Mouse (Mus musculus): ENCODE data around the gene Grwd1. TPM values are rescaled to one million over a fixed set of nuclear protein-coding genes. Genes with fewer than 3 reads are reported as not detected.
"Not testable (repeated sequence)": the region's sequence is repeated elsewhere in the genome, so short reads cannot be mapped to it uniquely, and the experiment has no call there.

Grwd1 gene
- 84.8 and 88.2 TPM in 2 replicates for polyA plus RNA-seq (2014; fragmentation: Nextera tagmentation; extraction: Ambion mirVana)

DNA sequence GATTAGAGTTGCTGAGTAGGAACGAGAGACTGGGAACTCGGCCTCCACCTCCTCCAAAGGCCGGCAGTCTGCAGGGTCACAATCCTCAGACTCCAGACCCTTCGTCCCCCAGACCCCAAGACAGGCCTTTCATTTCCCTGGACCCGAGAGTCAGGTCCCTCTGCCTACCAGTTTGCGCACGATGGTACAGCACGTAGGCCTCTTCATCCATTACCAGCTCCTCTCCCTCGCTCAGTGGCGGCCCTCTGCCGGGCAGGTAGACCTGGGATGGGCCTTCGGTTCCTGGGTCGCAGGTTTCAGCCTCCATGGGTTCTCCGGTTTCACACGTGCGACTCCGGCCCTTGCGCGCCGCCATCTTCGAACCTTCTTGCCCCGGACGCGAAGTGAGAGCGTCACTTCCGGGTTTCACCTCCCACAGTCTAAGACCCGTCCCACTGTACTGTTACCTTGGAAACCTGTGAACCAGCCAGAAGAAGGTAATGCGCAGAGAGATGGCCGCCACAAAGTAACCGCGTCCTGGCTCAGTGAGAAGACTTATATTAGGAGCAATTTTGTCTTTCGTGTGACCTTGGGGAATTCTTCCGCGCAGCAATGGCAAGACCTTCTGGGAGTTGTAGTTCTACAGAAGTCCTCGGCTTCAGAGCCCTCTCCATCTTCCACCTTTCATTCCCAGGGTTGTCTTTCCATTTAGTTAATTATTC, at the start of gene Grwd1:
Gene Grwd1 (minus strand): TSS at position 518 of the 701 bp plus-strand sequence.
- Histone ChIP-seq H3K36me3 (ENCODE audit: control insufficient read depth, insufficient read depth, low read length) (peaks cover 18% of the 10 kb centered on the region), H3K4me3 (ENCODE audit: low read depth, low read length) (peak within 1 kb of the TSS; percentile 79)
- under 1% methylated on average over 35 of the region's 35 CpGs for WGBS

GRCm38 (mm10) chr7:45880531-45880930, 49.8 kb upstream of the Grwd1 start:
- Histone ChIP-seq H3K4me3 (ENCODE audit: low read depth, low read length) (no peak overlapping the region), H3K27ac (ENCODE audit: low read depth, low read length) (no peak overlapping the region), H3K4me1 (replicated peaks; ENCODE audit: control insufficient read depth, insufficient read depth, low read length) (no peaks in the 10 kb centered on the region), H3K4me2 (ENCODE audit: low read depth, low read length, severe bottlenecking) (no peak overlapping the region), H3K9me3 (ENCODE audit: control insufficient read depth, low read length) (no peaks in the 10 kb centered on the region), H3K9ac (ENCODE audit: low read length) (no peak overlapping the region), H3K27me3 (ENCODE audit: control insufficient read depth, insufficient read depth, low read length) (no peaks in the 10 kb centered on the region), H3K36me3 (ENCODE audit: control insufficient read depth, insufficient read depth, low read length) (peaks cover 8% of the 10 kb centered on the region; the same call in 1 of the 2 replicates)
- 95% methylated on average over 4 of the region's 4 CpGs for WGBS
- no peak for DNase-seq (ENCODE audit: low spot score)
- no peak for ATAC-seq (replicated peaks; ENCODE audit: low FRiP score)

More for the DNA sequence above, at the start of gene Grwd1:
- peak within 1 kb of the TSS; percentile 68 for H3K9ac ChIP-seq (ENCODE audit: low read length)
- peak; percentile 90 for ATAC-seq (replicated peaks; ENCODE audit: low FRiP score)
- H3K4me2 ChIP-seq (ENCODE audit: low read depth, low read length, severe bottlenecking), result peak within 1 kb of the TSS; percentile 87
- no peaks in the 10 kb centered on the region for H3K9me3 ChIP-seq (ENCODE audit: control insufficient read depth, low read length)
- H3K4me1 ChIP-seq (replicated peaks; ENCODE audit: control insufficient read depth, insufficient read depth, low read length), result peaks cover 14% of the 10 kb centered on the region
- peak; percentile 92 for DNase-seq (ENCODE audit: low spot score)
- H3K27me3 ChIP-seq (ENCODE audit: control insufficient read depth, insufficient read depth, low read length), result peaks cover 42% of the 10 kb centered on the region
- no peak within 1 kb of the TSS for H3K27ac ChIP-seq (ENCODE audit: low read depth, low read length)

DNA sequence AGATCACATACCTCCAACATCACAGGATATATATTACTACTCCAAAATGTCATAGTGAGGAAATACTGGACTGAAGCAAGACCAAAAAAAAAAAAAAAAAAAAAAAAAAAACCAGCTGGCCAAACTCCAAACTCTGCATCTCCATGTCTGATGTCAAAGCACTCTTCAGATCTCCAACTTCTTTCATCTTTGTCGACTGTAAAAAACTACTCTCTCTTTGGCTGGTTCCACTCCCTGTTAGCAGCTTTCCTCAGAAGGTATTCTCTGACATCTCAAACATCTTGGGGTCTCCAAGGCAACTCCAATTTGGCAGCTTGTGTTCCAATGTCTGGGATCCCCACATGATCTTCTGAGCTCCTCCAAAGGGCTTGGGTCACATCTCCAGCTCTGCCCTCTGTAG, 47.5 kb upstream of the Grwd1 start, which contains the start of gene Grin2d:
Gene Grin2d (minus strand): TSS at position 101 of the 400 bp plus-strand sequence.
- 94% methylated on average over 1 of the region's 1 CpGs for WGBS
- H3K36me3 ChIP-seq (ENCODE audit: control insufficient read depth, insufficient read depth, low read length); H3K9ac ChIP-seq (ENCODE audit: low read length); H3K4me1 ChIP-seq (replicated peaks; ENCODE audit: control insufficient read depth, insufficient read depth, low read length); ATAC-seq (replicated peaks; ENCODE audit: low FRiP score); H3K27ac ChIP-seq (ENCODE audit: low read depth, low read length); H3K9me3 ChIP-seq (ENCODE audit: control insufficient read depth, low read length); H3K4me3 ChIP-seq (ENCODE audit: low read depth, low read length); H3K27me3 ChIP-seq (ENCODE audit: control insufficient read depth, insufficient read depth, low read length); DNase-seq (ENCODE audit: low spot score); H3K4me2 ChIP-seq (ENCODE audit: low read depth, low read length, severe bottlenecking): not testable (repeated sequence)

GRCm38 (mm10) chr7:45876895-45877294, 46.2 kb upstream of the Grwd1 start:
- no peaks in the 10 kb centered on the region for H3K9me3 ChIP-seq (ENCODE audit: control insufficient read depth, low read length)
- ATAC-seq (replicated peaks; ENCODE audit: low FRiP score) (no peak), DNase-seq (ENCODE audit: low spot score) (no peak)
- peaks cover 8% of the 10 kb centered on the region; the same call in 1 of the 2 replicates for H3K36me3 ChIP-seq (ENCODE audit: control insufficient read depth, insufficient read depth, low read length)
- H3K9ac ChIP-seq (ENCODE audit: low read length), result no peak overlapping the region
- H3K27me3 ChIP-seq (ENCODE audit: control insufficient read depth, insufficient read depth, low read length), result peaks cover 3% of the 10 kb centered on the region; the same call in 1 of the 2 replicates
- no peak overlapping the region for H3K4me2 ChIP-seq (ENCODE audit: low read depth, low read length, severe bottlenecking)
- H3K4me3 ChIP-seq (ENCODE audit: low read depth, low read length), result no peak overlapping the region
- no peak overlapping the region for H3K27ac ChIP-seq (ENCODE audit: low read depth, low read length)
- peaks cover 6% of the 10 kb centered on the region for H3K4me1 ChIP-seq (replicated peaks; ENCODE audit: control insufficient read depth, insufficient read depth, low read length)
- 94% methylated on average over 7 of the region's 7 CpGs for WGBS

- peak overlapping the region; percentile 48 for H3K27ac ChIP-seq (ENCODE audit: low read depth, low read length)
- H3K36me3 ChIP-seq (ENCODE audit: control insufficient read depth, insufficient read depth, low read length), result no peaks in the 10 kb centered on the region; the same call in 1 of the 2 replicates
- no peaks in the 10 kb centered on the region for H3K9me3 ChIP-seq (ENCODE audit: control insufficient read depth, low read length)
- H3K4me2 ChIP-seq (ENCODE audit: low read depth, low read length, severe bottlenecking), result peak overlapping the region; percentile 98
- H3K4me3 ChIP-seq (ENCODE audit: low read depth, low read length), result peak overlapping the region; percentile 81
- WGBS, result 3% methylated on average over 28 of the region's 28 CpGs
- peaks cover 15% of the 10 kb centered on the region for H3K4me1 ChIP-seq (replicated peaks; ENCODE audit: control insufficient read depth, insufficient read depth, low read length)
- DNase-seq (ENCODE audit: low spot score) (peak; percentile 75), ATAC-seq (replicated peaks; ENCODE audit: low FRiP score) (peak; percentile 37)
- peaks cover 32% of the 10 kb centered on the region for H3K27me3 ChIP-seq (ENCODE audit: control insufficient read depth, insufficient read depth, low read length)
- H3K9ac ChIP-seq (ENCODE audit: low read length), result peak overlapping the region; percentile 91
These were observed 42.6 kb upstream of the Grwd1 start for GRCm38 (mm10) chr7:45873061-45873947.

- Histone ChIP-seq H3K4me1 (replicated peaks; ENCODE audit: control insufficient read depth, insufficient read depth, low read length) (peaks cover 20% of the 10 kb centered on the region), H3K27ac (ENCODE audit: low read depth, low read length) (peak within 1 kb of the TSS; percentile 48), H3K36me3 (ENCODE audit: control insufficient read depth, insufficient read depth, low read length) (no peaks in the 10 kb centered on the region; the same call in 1 of the 2 replicates), H3K9me3 (ENCODE audit: control insufficient read depth, low read length) (no peaks in the 10 kb centered on the region), H3K4me2 (ENCODE audit: low read depth, low read length, severe bottlenecking) (peak within 1 kb of the TSS; percentile 98), H3K4me3 (ENCODE audit: low read depth, low read length) (peak within 1 kb of the TSS; percentile 81), H3K27me3 (ENCODE audit: control insufficient read depth, insufficient read depth, low read length) (peaks cover 38% of the 10 kb centered on the region), H3K9ac (ENCODE audit: low read length) (peak within 1 kb of the TSS; percentile 91)
- WGBS, result under 1% methylated on average over 18 of the region's 18 CpGs
- ATAC-seq (replicated peaks; ENCODE audit: low FRiP score) (peak; percentile 62), DNase-seq (ENCODE audit: low spot score) (peak; percentile 94)
These were observed 41.9 kb upstream of the Grwd1 start, which contains the start of gene Kdelr1 for GRCm38 (mm10) chr7:45872624-45873023. Gene Kdelr1, plus strand, starts transcription at chr7:45872772.

DNA sequence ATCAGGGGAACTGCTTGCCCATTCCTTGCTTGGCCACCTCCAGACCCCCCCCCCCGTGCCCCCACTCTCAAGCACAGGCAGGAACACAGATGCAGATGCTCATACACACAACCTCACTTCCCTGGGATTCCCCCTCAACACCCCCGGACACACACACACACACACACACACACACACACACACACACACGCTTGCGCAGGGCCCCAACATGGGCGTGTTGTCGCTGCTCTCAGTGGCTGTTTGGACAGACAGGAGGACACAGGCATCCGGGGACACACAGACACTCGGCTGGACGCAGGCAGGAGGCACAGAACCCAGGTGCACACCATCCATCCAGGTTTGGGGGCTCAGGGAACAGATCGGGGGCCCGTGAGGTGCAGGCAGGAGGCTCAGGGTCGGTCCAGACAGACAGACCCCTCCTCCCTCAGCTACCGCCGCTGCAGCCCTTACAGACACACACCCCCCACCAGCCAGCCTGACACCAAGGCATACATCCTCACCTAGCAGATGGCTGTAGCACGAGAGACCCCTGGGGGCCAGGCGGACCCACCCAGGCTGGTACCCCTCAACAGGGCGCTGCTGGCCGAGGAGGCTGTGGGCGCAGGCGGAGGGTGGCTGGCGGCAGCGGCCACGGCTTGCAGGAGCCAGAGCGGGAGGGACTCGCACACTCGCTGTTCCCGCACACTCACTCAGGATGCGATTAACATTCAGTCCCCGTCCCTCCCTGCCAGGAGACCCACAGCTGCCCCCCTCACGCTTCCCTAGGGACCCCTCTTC, 39.7 kb upstream of the Grwd1 start:
- H3K4me3 ChIP-seq (ENCODE audit: low read depth, low read length), result peak overlapping the region; percentile 25
- ATAC-seq (replicated peaks; ENCODE audit: low FRiP score) (no peak), DNase-seq (ENCODE audit: low spot score) (no peak)
- H3K4me1 ChIP-seq (replicated peaks; ENCODE audit: control insufficient read depth, insufficient read depth, low read length), result peaks cover 23% of the 10 kb centered on the region
- H3K27me3 ChIP-seq (ENCODE audit: control insufficient read depth, insufficient read depth, low read length), result peaks cover 48% of the 10 kb centered on the region
- peak overlapping the region; percentile 49 for H3K4me2 ChIP-seq (ENCODE audit: low read depth, low read length, severe bottlenecking)
- peak overlapping the region; percentile 51 for H3K9ac ChIP-seq (ENCODE audit: low read length)
- H3K36me3 ChIP-seq (ENCODE audit: control insufficient read depth, insufficient read depth, low read length), result no peaks in the 10 kb centered on the region
- WGBS, result 2% methylated on average over 28 of the region's 30 CpGs
- H3K9me3 ChIP-seq (ENCODE audit: control insufficient read depth, low read length), result no peaks in the 10 kb centered on the region
- no peak overlapping the region for H3K27ac ChIP-seq (ENCODE audit: low read depth, low read length)

- DNase-seq (ENCODE audit: low spot score), result no peak
- H3K27ac ChIP-seq (ENCODE audit: low read depth, low read length), result no peak overlapping the region
- 3% methylated on average over 13 of the region's 14 CpGs for WGBS
- H3K36me3 ChIP-seq (ENCODE audit: control insufficient read depth, insufficient read depth, low read length), result no peaks in the 10 kb centered on the region
- H3K9me3 ChIP-seq (ENCODE audit: control insufficient read depth, low read length), result no peaks in the 10 kb centered on the region
- peaks cover 48% of the 10 kb centered on the region for H3K27me3 ChIP-seq (ENCODE audit: control insufficient read depth, insufficient read depth, low read length)
- no peak for ATAC-seq (replicated peaks; ENCODE audit: low FRiP score)
- no peak overlapping the region for H3K4me3 ChIP-seq (ENCODE audit: low read depth, low read length)
- no peak overlapping the region; the same call in 1 of the 2 replicates for H3K4me2 ChIP-seq (ENCODE audit: low read depth, low read length, severe bottlenecking)
- H3K4me1 ChIP-seq (replicated peaks; ENCODE audit: control insufficient read depth, insufficient read depth, low read length), result peaks cover 23% of the 10 kb centered on the region
- peak overlapping the region; percentile 10; the same call in 1 of the 2 replicates for H3K9ac ChIP-seq (ENCODE audit: low read length)
These were observed 39.0 kb upstream of the Grwd1 start for GRCm38 (mm10) chr7:45869787-45870186.

Data from forebrain, embryonic 11.5 days (tissue).